In the genomic region with DNA sequence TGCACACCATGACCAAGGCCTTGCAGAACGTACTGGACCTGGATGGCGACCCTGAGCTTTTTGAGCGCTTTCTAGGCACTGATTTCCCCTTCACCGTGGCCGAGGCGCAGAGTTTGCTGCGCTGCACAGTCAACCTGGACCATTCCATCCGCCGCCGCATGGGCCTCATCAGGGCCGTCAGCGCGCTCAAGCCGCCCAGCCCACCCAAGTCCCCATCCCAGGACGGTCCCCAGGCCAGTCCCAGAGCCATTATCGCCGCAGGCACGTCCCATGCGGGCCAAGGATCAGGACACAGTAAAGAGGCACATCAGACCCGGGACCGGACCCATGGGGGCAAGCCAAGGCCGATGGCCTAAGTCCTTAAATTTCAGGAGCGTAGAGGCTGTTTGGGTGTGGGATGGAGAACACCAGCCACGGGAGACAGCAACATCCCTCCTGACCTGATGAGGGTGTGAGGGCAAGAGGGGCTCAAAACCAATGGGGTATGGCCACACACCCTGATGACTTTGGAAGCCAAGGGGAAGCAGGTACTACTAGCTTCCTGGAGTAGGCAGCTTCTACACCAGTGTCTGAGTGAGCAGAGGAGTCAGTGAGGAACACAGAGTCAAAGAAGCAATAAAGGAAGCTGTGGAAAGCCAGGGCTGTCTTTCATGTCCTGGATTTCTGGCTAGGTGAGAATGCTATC, we compare ENCODE assay signal across 1 mouse cellular context.
TF ChIP-seq lines count a peak whose summit lies in the region.

No protein-coding gene starts in this region.

TF ChIP-seq in ES-E14, 5 proteins besides CTCF, POLR2A, EP300 and RAD21:
- TF ChIP-seq MAFK (IDR thresholded peaks at IDR 0.05; ENCODE audit: insufficient read depth, low read depth, low read length) (no peak), CHD2 (IDR thresholded peaks at IDR 0.05; ENCODE audit: low read depth, low read length) (no peak), ZC3H11A (IDR thresholded peaks at IDR 0.05; ENCODE audit: borderline replicate concordance, low read depth, low read length) (no peak), HCFC1 (IDR thresholded peaks at IDR 0.05; ENCODE audit: borderline replicate concordance, insufficient read depth, low read length) (no peak), ZNF384 (IDR thresholded peaks at IDR 0.05; ENCODE audit: low read depth, low read length) (no peak)
